Comparison of ENCODE assay signal across 19 mouse cellular contexts in genomic region chr1:86879547-86879946, GRCm38 (mm10).
"Had no signal": no experiment of that assay in that cellular context is flagged by ENCODE, and none has a peak within 500 bp of the region (broad histone marks: within the 10 kb centered on the region; RNA-seq: fewer than 3 reads in every experiment).

No protein-coding gene starts in this region.

- H3K4me2 ChIP-seq: lung, embryonic 15.5 days; midbrain, embryonic 12.5 days; neural tube, embryonic 13.5 days; neural tube, embryonic 15.5 days had no signal

- H3K4me3 ChIP-seq: lung, embryonic 15.5 days; midbrain, embryonic 10.5 days; midbrain, embryonic 12.5 days; myocyte; neural tube, embryonic 13.5 days; neural tube, embryonic 15.5 days had no signal

- H3K9me3 ChIP-seq: lung, embryonic 15.5 days; midbrain, embryonic 10.5 days; midbrain, embryonic 12.5 days; neural tube, embryonic 13.5 days; neural tube, embryonic 15.5 days had no signal

- ATAC-seq: midbrain, embryonic 16.5 days had no signal

- H3K27me3 ChIP-seq: lung, embryonic 15.5 days; midbrain, embryonic 12.5 days; neural tube, embryonic 13.5 days; neural tube, embryonic 15.5 days had no signal

- DNase-seq: lung, adult 2 months; lung, postnatal 10 days; lung, postnatal 4 days; midbrain, embryonic 14.5 days; retina, postnatal 1 day; right cerebral cortex, adult 18-20 months; right cerebral cortex, postnatal 25 days; right cerebral cortex, postnatal 4 days; spleen, adult 18-20 months; thymus, adult 18-20 months; thymus, postnatal 14 days; thymus, postnatal 36 days had no signal

- H3K36me3 ChIP-seq: lung, embryonic 15.5 days had no signal

- H3K27ac ChIP-seq: lung, embryonic 15.5 days; midbrain, embryonic 10.5 days; midbrain, embryonic 12.5 days; neural tube, embryonic 13.5 days; neural tube, embryonic 15.5 days had no signal

- H3K4me1 ChIP-seq: lung, embryonic 15.5 days; midbrain, embryonic 10.5 days; midbrain, embryonic 12.5 days; neural tube, embryonic 13.5 days; neural tube, embryonic 15.5 days had no signal

- H3K9ac ChIP-seq: lung, embryonic 15.5 days; midbrain, embryonic 12.5 days; neural tube, embryonic 13.5 days; neural tube, embryonic 15.5 days had no signal
